Mouse (Mus musculus) hindbrain, embryonic 10.5 days (tissue): ENCODE results near the gene Tead1. TPM values are rescaled to one million over a fixed set of nuclear protein-coding genes. Genes with fewer than 3 reads are reported as not detected.

ENCODE experiments used
- DNase-seq: peaks from one replicate; pipeline ENCODE4 v3.0.0-alpha.2; 2017; ENCODE audit warnings: low spot score
- H3K27ac ChIP-seq: fragments of 300-500 bp; sonication (generic); 2 replicates; pipeline ENCODE4 v1.5.1; 2016; ENCODE audit warnings: mild to moderate bottlenecking, moderate library complexity
- H3K27me3 ChIP-seq: fragments of 300-500 bp; sonication (generic); 2 replicates; pipeline ENCODE4 v1.6.1; 2016; ENCODE audit warnings: mild to moderate bottlenecking; ENCODE audit not compliant: poor library complexity, insufficient read depth, severe bottlenecking
- H3K36me3 ChIP-seq: fragments of 300-500 bp; sonication (generic); 2 replicates; pipeline ENCODE4 v1.6.1; 2016; ENCODE audit warnings: mild to moderate bottlenecking, moderate library complexity
- H3K4me1 ChIP-seq: fragments of 300-500 bp; sonication (generic); replicated peaks from 2 replicates; pipeline ENCODE4 v1.6.1; 2016; ENCODE audit warnings: mild to moderate bottlenecking
- H3K4me3 ChIP-seq: fragments of 300-500 bp; sonication (generic); 2 replicates; pipeline ENCODE4 v1.5.1; 2016; ENCODE audit warnings: mild to moderate bottlenecking, moderate library complexity
- H3K9me3 ChIP-seq: fragments of 300-500 bp; sonication (generic); 2 replicates; pipeline ENCODE4 v1.6.1; 2016; ENCODE audit warnings: mild to moderate bottlenecking, moderate library complexity
- WGBS: fragments of 180-500 bp; shearing (Covaris S2); methylation state at CpG from one replicate; pipeline ENCODE4 v1.1.7; 2016; 5-methylcytosine and 5-hydroxymethylcytosine counted together
- polyA plus RNA-seq: library from polyadenylated mRNA; unstranded; fragments of >200 nt; fragmentation: Nextera tagmentation; extraction: Ambion mirVana; gene quantifications from 2 replicates; pipeline ENCODE4 v1.2.1, GENCODE M21; 2016

Tead1 gene
- polyA plus RNA-seq, 1 experiment from 2014 or later, result 17.8 TPM

DNA sequence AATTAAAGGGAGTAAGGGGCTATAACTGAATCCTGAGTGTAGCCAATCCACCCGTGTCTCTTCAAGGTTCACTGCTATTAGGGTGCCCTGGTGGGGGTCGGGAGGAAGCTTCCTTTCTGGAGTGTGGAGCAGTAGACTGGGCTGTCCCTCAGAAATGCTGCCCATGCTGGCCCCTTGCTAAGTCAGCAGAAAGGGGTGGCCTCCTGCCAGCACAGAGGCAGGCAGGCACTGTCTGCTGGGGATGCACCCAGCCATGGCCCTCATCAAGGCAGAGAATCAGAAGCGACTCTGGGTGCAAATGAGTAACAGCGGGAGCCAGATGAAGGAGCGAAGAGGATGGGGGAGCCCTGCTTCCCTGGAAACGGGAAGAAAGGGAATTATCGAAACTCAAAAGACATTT is 161.2 kb downstream of the Tead1 start:
- Histone ChIP-seq H3K4me1 (peaks cover 43% of the 10 kb centered on the region), H3K4me3 (no peak overlapping the region), H3K27me3 (no peaks in the 10 kb centered on the region)

DNA sequence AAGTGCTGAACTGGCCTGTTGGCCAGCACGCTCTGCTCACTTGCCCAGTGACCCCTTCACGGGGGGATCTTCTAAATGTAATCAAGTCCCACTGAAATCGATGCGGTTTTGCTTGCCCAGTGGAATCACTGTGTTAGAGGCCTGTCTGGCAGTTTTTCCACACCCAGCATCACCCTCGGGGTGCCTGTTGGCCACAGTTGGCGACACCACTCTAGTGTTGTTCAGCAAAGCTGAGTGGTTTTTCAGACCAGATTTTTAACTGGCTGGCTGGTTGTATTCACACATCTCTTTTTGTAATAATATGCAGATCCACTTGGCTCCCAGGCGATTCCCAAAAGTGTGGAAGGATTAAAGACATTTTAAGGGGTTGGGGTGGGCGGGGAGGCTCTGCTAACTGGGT is 161.8 kb downstream of the Tead1 start:
- Histone ChIP-seq H3K4me3 (no peak overlapping the region), H3K27ac (peak overlapping the region; percentile 19), H3K4me1 (peaks cover 38% of the 10 kb centered on the region), H3K36me3 (peaks cover 27% of the 10 kb centered on the region), H3K9me3 (peaks cover 6% of the 10 kb centered on the region), H3K27me3 (no peaks in the 10 kb centered on the region)
- 31% methylated on average over 8 of the region's 8 CpGs for WGBS
- no peak for DNase-seq

More for the DNA sequence above, 161.2 kb downstream of the Tead1 start:
- WGBS, result 18% methylated on average over 7 of the region's 7 CpGs
- Histone ChIP-seq H3K9me3 (peaks cover 6% of the 10 kb centered on the region), H3K36me3 (peaks cover 27% of the 10 kb centered on the region), H3K27ac (peak overlapping the region; percentile 19)
- no peak for DNase-seq

DNA sequence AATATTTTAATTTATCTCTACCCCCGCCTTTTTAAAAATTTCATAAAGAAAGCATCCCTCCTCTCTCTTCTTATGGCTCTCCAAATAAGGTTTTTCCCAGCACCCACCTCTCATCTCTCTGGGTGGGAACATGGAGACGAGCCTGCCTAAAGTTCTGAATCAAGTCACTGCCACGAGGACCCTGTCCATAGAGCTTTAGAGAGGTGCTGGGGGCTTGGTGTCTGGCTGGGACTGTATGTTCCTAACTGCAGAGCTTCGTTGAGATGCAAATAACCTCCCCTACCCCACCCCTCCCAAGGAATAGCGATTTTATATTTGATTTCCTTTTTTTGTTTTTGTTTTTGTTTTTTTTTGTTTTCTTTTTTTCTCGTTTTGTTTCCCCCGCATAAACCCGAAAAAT is 162.4 kb downstream of the Tead1 start:
- peak overlapping the region; percentile 18 for H3K4me3 ChIP-seq
- H3K27ac ChIP-seq, result peak overlapping the region; percentile 19; the same call in 1 of the 2 replicates
- peaks cover 36% of the 10 kb centered on the region for H3K4me1 ChIP-seq
- no peaks in the 10 kb centered on the region for H3K27me3 ChIP-seq
- 17% methylated on average over 8 of the region's 8 CpGs for WGBS
- DNase-seq, result no peak
- H3K9me3 ChIP-seq, result peaks cover 6% of the 10 kb centered on the region
- peaks cover 25% of the 10 kb centered on the region for H3K36me3 ChIP-seq

DNA sequence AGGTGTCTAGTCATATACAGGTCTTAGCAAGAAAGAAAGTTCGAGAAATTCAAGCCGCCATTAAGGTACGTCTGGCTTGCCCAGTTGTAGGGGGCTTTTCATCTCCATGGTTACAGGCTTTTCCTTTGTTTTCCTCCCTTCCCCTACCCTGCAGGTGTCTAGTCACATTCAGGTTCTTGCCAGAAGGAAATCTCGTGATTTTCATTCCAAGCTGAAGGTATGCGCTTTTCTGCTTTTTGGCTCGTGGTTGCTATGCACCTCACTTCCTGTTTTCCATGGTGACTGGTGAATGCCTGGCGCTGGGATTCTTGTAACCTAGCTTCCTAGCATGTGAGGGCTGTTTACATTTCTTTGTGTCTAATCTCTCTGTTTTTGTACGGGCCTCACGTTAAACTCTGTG is 162.8 kb downstream of the Tead1 start:
- Histone ChIP-seq H3K27ac (peak overlapping the region; percentile 64), H3K4me3 (peak overlapping the region; percentile 18)
- WGBS, result 9% methylated on average over 9 of the region's 9 CpGs

DNA sequence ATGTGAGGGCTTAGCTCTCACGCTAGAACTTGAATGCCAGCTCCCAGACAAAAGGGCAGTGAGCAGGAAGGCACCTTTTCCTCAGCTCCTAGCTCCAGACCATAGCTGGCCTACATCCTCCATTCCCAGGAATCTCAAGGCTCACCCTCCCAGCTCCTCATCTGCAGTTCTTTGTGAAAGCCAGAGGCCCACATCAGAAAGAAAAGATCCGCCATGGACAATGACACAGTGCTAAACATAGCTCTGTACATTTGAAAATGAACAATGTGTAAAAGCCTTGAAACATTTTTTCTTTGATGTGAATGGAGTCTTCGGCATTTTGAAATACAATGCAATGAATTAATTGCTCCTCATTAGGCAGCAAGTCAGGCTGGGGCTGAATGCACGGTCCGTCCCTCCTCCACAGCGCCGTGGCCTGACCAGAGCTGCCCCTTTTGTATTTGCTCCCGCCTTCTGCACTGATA is 172.2 kb downstream of the Tead1 start:
- Histone ChIP-seq H3K27me3 (peaks cover 20% of the 10 kb centered on the region), H3K9me3 (no peaks in the 10 kb centered on the region), H3K4me1 (peaks cover 67% of the 10 kb centered on the region), H3K36me3 (peaks cover 32% of the 10 kb centered on the region), H3K4me3 (no peak overlapping the region), H3K27ac (peak overlapping the region; percentile 85)
- DNase-seq, result peak; percentile 45
- WGBS, result 25% methylated on average over 8 of the region's 8 CpGs

More for the DNA sequence above, 162.8 kb downstream of the Tead1 start:
- peaks cover 6% of the 10 kb centered on the region; the same call in 1 of the 2 replicates for H3K9me3 ChIP-seq
- peaks cover 36% of the 10 kb centered on the region for H3K4me1 ChIP-seq
- H3K36me3 ChIP-seq, result peaks cover 25% of the 10 kb centered on the region
- peak; percentile 61 for DNase-seq
- H3K27me3 ChIP-seq, result 0 out of 2 replicates have a peak, but pooled peaks cover under 1% of the 10 kb centered on the region

DNA sequence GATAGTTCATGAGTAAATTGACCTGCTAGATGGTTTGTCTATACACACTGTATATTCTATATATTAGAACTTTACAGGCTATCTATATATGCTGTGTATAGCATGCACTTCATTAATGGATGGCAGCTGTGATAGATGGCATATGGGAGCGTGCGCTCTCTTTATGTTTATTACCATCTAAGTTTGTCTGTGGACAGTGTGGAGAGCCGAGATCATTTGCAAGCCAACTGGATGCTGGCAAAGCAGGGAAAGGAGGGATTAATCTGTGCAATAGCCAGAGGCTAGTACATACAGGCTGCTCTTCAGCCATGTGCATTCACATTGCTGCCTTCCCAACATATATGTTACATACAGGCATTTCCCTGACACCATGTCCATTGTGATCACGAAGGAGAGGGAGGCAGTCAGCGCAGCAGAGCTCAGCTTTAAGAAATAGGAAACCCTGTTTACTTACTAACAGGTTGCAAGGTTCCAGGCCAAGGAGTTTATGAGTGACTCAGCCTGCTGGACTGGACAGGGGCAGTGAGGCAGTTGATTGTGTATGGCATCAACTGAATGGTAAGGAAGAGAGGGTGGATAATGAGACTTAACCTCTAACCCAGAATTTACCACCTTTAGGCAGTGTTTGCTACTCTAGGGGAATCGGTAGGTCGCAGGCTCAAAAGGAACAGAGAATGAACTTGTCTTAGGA is 173.2 kb downstream of the Tead1 start:
- Histone ChIP-seq H3K27ac (peak overlapping the region; percentile 30), H3K36me3 (peaks cover 31% of the 10 kb centered on the region), H3K4me1 (peaks cover 70% of the 10 kb centered on the region)

DNA sequence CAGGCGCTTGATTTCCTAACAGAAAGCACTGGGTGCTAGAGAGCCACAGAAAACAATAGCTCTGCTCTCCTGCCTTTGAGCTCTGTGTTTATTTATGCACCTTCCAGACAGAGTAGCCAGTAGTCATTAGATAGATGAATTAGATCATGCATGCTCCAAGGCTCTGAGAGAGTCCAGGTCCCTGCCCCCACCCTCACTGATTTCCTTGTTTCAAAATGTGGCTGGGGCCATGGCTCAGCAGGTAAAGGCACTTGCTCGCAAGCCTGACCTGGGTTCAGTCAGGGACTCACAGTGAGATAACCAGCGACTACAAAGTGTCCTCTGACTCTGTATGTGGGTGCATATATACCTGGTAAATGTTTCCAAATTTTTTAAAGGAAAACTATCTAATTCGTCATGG is 174.7 kb downstream of the Tead1 start:
- Histone ChIP-seq H3K27ac (no peak overlapping the region), H3K4me3 (no peak overlapping the region), H3K27me3 (peaks cover 13% of the 10 kb centered on the region), H3K4me1 (peaks cover 70% of the 10 kb centered on the region), H3K36me3 (peaks cover 42% of the 10 kb centered on the region), H3K9me3 (no peaks in the 10 kb centered on the region)
- WGBS, result 65% methylated on average over 4 of the region's 4 CpGs
- no peak for DNase-seq

More for the DNA sequence above, 173.2 kb downstream of the Tead1 start:
- no peak for DNase-seq
- Histone ChIP-seq H3K4me3 (no peak overlapping the region), H3K27me3 (peaks cover 16% of the 10 kb centered on the region), H3K9me3 (no peaks in the 10 kb centered on the region)
- 67% methylated on average over 7 of the region's 7 CpGs for WGBS

DNA sequence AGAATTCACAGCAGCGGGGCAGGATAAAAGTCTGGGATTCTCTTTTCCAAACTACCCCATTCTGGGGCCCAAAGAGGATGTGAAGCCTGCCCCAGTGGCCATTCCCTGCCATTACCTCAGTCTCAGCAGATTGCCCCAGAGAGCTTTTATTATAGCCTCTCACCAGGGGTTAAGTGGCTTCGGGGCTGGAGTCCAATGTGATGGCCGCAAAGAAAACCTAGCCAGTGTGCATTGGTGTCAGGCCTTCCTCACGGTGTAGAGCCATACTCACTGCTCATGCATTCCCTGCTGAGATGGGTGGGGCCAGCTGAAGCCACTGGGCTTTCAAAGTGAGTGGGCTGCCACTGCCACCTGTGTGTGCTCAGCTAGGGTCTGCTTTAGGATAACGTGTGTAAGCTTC is 175.4 kb downstream of the Tead1 start:
- Histone ChIP-seq H3K27ac (peak overlapping the region; percentile 29; the same call in 1 of the 2 replicates), H3K36me3 (peaks cover 38% of the 10 kb centered on the region), H3K9me3 (no peaks in the 10 kb centered on the region), H3K4me1 (peaks cover 70% of the 10 kb centered on the region), H3K27me3 (peaks cover 6% of the 10 kb centered on the region), H3K4me3 (no peak overlapping the region)
- DNase-seq, result no peak
- WGBS, result 28% methylated on average over 5 of the region's 5 CpGs

DNA sequence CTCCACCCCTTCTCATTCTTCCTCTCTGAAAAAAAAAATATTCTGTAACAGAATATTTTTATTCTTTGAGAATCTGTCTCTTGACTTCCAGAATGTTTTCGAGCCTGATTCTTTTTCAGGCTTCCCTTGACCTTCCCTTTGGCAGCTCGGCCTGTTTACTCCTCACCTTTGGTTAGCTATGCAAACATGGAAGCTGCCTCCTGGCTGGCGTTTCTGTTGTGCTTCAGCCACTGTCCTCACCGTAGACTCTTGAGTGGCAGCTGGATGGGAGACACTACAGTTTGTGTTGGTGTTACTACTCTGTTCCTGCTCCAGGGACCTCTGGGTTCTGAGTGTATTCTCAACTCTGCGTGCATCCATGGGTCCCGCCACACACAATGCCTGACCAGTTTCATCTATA is 176.3 kb downstream of the Tead1 start:
- H3K4me1 ChIP-seq, result peaks cover 64% of the 10 kb centered on the region
- no peak overlapping the region for H3K4me3 ChIP-seq
- H3K36me3 ChIP-seq, result peaks cover 37% of the 10 kb centered on the region
- no peaks in the 10 kb centered on the region; the same call in 1 of the 2 replicates for H3K27me3 ChIP-seq
- DNase-seq, result no peak
- H3K9me3 ChIP-seq, result no peaks in the 10 kb centered on the region
- H3K27ac ChIP-seq, result peak overlapping the region; percentile 35; the same call in 1 of the 2 replicates
- 70% methylated on average over 6 of the region's 6 CpGs for WGBS

DNA sequence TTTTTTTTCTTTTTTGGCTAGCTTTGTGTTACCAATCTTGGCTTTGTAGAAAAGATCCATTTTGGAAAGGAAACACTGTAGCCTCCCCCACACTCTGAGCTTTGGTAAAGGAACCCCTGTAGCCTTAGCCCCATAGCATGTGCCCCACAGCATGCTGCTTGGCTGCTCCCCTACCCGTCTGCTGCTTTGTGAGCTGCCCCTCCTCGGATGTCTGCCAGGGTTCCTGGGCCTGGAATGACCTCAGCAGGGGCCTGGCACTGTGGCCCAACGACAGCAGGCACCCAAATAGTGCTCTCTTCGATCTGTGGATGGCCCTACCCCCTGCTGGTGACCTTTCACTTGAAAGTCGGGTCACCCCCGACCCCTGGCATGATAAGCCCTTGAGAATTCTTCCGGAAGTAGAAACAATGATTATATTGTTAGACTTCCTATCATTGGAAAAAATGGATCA is 177.0 kb downstream of the Tead1 start:
- H3K36me3 ChIP-seq, result peaks cover 38% of the 10 kb centered on the region
- WGBS, result 18% methylated on average over 7 of the region's 7 CpGs

DNA sequence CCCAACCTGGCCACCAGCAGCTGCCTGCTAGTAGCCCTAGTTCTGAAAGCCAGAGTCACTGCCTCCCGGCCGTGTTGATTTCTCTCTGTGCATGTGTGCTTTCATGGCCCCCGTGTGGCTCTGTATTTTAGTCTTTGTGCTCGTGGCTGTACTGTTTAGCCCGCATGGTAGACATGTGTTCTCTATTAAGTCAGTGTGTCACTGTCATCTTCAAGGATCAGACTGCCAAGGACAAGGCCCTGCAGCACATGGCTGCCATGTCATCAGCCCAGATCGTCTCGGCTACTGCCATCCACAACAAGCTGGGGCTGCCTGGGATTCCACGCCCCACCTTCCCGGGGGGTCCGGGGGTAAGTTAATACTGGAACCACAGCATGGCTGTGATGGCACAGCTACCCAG is 177.5 kb downstream of the Tead1 start:
- 66% methylated on average over 10 of the region's 10 CpGs for WGBS

More for the DNA sequence above, 177.0 kb downstream of the Tead1 start:
- DNase-seq, result no peak
- Histone ChIP-seq H3K27me3 (no peaks in the 10 kb centered on the region; the same call in 1 of the 2 replicates), H3K4me1 (peaks cover 57% of the 10 kb centered on the region), H3K9me3 (no peaks in the 10 kb centered on the region), H3K4me3 (no peak overlapping the region), H3K27ac (peak overlapping the region; percentile 70)

DNA sequence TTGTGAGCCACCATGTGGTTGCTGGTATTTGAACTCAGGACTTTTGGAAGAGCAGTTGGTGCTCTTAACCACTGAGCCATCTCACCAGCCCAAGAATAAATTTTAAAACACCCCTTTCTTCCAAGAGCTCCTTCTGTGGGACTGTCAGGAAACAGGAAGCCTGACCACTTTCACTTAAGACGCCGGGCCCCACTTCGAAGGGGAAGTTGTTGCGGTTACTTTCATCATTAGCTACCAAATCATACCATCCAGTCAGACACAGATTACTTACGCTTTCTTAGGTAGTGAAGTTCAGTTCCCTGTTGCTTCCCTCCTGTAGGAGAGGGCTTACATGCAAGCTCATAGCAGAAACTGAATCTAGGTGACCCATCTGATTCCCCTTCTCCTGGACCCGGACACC is 180.8 kb downstream of the Tead1 start:
- Histone ChIP-seq H3K9me3 (no peaks in the 10 kb centered on the region), H3K36me3 (peaks cover 76% of the 10 kb centered on the region), H3K27me3 (no peaks in the 10 kb centered on the region), H3K27ac (no peak overlapping the region), H3K4me1 (peaks cover 20% of the 10 kb centered on the region), H3K4me3 (no peak overlapping the region)
- DNase-seq, result no peak
- 92% methylated on average over 6 of the region's 6 CpGs for WGBS

More for the DNA sequence above, 177.5 kb downstream of the Tead1 start:
- Histone ChIP-seq H3K4me1 (peaks cover 53% of the 10 kb centered on the region), H3K27ac (peak overlapping the region; percentile 70), H3K9me3 (no peaks in the 10 kb centered on the region), H3K36me3 (peaks cover 42% of the 10 kb centered on the region), H3K27me3 (no peaks in the 10 kb centered on the region; the same call in 1 of the 2 replicates), H3K4me3 (no peak overlapping the region)
- no peak for DNase-seq

DNA sequence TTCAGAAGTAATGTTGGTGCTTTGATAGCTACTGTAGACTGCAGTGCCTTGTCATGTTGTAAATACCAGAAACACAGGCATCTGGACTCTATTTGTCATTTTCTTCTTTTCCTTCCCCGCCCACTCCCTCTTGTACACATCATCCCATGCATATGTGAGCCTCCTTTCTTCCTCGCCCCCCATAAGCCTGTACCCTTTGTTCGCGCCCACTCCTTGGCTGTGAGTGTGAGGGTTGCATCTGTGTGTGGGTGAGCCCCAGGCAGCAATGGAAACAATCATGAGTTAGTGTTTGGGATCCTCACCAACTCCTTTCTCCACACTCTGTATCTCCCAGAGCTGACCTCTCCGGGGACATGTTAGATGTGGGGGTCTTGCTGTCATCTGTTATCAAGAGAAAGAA is 183.0 kb downstream of the Tead1 start:
- H3K4me3 ChIP-seq, result no peak overlapping the region
- no peak overlapping the region for H3K27ac ChIP-seq
- no peaks in the 10 kb centered on the region for H3K27me3 ChIP-seq
- DNase-seq, result no peak
- no peaks in the 10 kb centered on the region for H3K4me1 ChIP-seq
- WGBS, result 90% methylated on average over 5 of the region's 5 CpGs
- H3K36me3 ChIP-seq, result peaks cover 80% of the 10 kb centered on the region
- no peaks in the 10 kb centered on the region for H3K9me3 ChIP-seq
